In the genomic region with DNA sequence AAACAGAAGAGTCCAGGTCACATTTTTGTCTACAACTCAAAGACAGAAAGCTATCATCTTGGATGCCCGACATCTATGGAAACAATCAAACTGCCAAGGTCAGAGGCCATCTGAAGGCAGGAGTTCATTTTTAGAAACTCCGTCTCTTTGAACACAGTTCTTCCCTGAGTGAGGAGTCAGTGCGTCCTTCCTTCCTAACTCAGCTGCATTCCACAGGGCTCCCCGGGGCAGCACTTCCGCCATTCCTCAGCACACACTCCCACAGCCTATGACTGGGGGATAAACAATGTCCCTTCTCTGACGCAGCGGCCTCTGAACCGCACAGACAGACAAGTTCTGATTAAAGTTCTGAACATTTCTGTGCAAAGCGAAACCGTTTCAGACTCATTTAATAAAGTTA, we compare ENCODE assay signal across 9 mouse cellular contexts. TPM values are rescaled to one million over a fixed set of nuclear protein-coding genes. Genes with fewer than 3 reads are reported as not detected.
DNase-seq lines count a peak whose midpoint lies in the region; ATAC-seq lines count a peak whose summit lies in the region.
"Had no signal": no experiment of that assay in that cellular context is flagged by ENCODE, and none has a peak within 500 bp of the region (broad histone marks: within the 10 kb centered on the region; RNA-seq: fewer than 3 reads in every experiment).

No protein-coding gene starts in this region.

- WGBS in heart, embryonic 14.5 days: 5% methylated on average over 10 of the region's 10 CpGs
- 11% methylated on average over 10 of the region's 10 CpGs for WGBS in kidney, embryonic 16.5 days

- no peaks in the 10 kb centered on the region for H3K9me3 ChIP-seq in heart, embryonic 14.5 days (ENCODE audit: control insufficient read depth, low read length)
- H3K9me3 ChIP-seq in kidney, embryonic 16.5 days (ENCODE audit: low read length): no peaks in the 10 kb centered on the region

- DNase-seq in 3T3-L1 (ENCODE audit: low read depth, low spot score): peak; percentile 69
- peak; percentile 57 for DNase-seq in adrenal gland, postnatal 25 days
- peak; percentile 81 for DNase-seq in lung, postnatal 36 days
- no peak for DNase-seq in layer of hippocampus, adult 8-10 months (ENCODE audit: low spot score in 2 of 2)
- DNase-seq in right cerebral cortex, adult 2 months (ENCODE audit: low spot score in 2 of 2): no peak
- no peak for DNase-seq in layer of hippocampus, postnatal 14 days (ENCODE audit: low spot score in 2 of 2)

- peaks cover 91% of the 10 kb centered on the region for H3K36me3 ChIP-seq in heart, embryonic 14.5 days (ENCODE audit: control insufficient read depth, insufficient read depth, low read length)
- peaks cover 61% of the 10 kb centered on the region for H3K36me3 ChIP-seq in kidney, embryonic 16.5 days (ENCODE audit: insufficient read depth, low read length)

- H3K4me3 ChIP-seq in heart, embryonic 14.5 days (ENCODE audit: control insufficient read depth in 1 of 2, insufficient read depth in 1 of 2, low read depth in 1 of 2, low read length in 2 of 2): no peak overlapping the region
- H3K4me3 ChIP-seq in kidney, embryonic 16.5 days (ENCODE audit: low read length): no peak overlapping the region

- peak overlapping the region; percentile 68 to 81 for H3K27ac ChIP-seq in heart, embryonic 14.5 days (replicated peaks in 1 of 2; ENCODE audit: control insufficient read depth in 1 of 2, insufficient read depth in 1 of 2, low read depth in 2 of 2, low read length in 2 of 2)
- peak overlapping the region; percentile 78 for H3K27ac ChIP-seq in kidney, embryonic 16.5 days (ENCODE audit: low read length)
- H3K27ac ChIP-seq: macrophage had no signal

- peak overlapping the region; percentile 47; the same call in 1 of the 2 replicates for H3K9ac ChIP-seq in heart, embryonic 14.5 days (ENCODE audit: low read length)
- H3K9ac ChIP-seq in kidney, embryonic 16.5 days (replicated peaks; ENCODE audit: low read length): 0 out of 2 replicates have a peak overlapping the region, but pooled peaks have one; percentile 15

- H3K4me1 ChIP-seq in heart, embryonic 14.5 days (ENCODE audit: control insufficient read depth in 2 of 2, insufficient read depth in 2 of 2, low read length in 2 of 2): peaks cover 4 to 22% of the 10 kb centered on the region in 2 experiments
- H3K4me1 ChIP-seq in kidney, embryonic 16.5 days (ENCODE audit: insufficient read depth, low read length): peaks cover 24% of the 10 kb centered on the region

- ATAC-seq in heart, embryonic 14.5 days (ENCODE audit: insufficient number of reproducible peaks, insufficient read depth, low FRiP score, low read depth): peak; percentile 74
- ATAC-seq in kidney, embryonic 16.5 days (ENCODE audit: low FRiP score, low TSS enrichment): peak; percentile 94

- no peaks in the 10 kb centered on the region for H3K27me3 ChIP-seq in heart, embryonic 14.5 days (ENCODE audit: control insufficient read depth, insufficient read depth, low read length)
- H3K27me3 ChIP-seq in kidney, embryonic 16.5 days (ENCODE audit: insufficient read depth, low read length): no peaks in the 10 kb centered on the region

- H3K4me2 ChIP-seq in heart, embryonic 14.5 days (ENCODE audit: low read length): peak overlapping the region; percentile 19
- no peak overlapping the region for H3K4me2 ChIP-seq in kidney, embryonic 16.5 days (replicated peaks; ENCODE audit: low read depth, low read length)

RNA-seq across cellular contexts. Expression of a gene that starts 58.9 kb away (rescaled TPM):
- total RNA-seq in adrenal gland, postnatal 25 days (2021): 26.4 and 36.9 TPM in 2 replicates
- 22.6 and 23.9 TPM in 2 replicates for polyA plus RNA-seq in heart, embryonic 14.5 days (2014; fragmentation: Nextera tagmentation; extraction: Ambion mirVana)
- polyA plus RNA-seq in kidney, embryonic 16.5 days (2015; fragmentation: Nextera tagmentation; extraction: Ambion mirVana): 58.1 and 63.0 TPM in 2 replicates
- 10 to 100 TPM; 13.3 to 21.1 (median 17.1) TPM for total RNA-seq in layer of hippocampus, adult 8-10 months (2022)
- total RNA-seq in layer of hippocampus, postnatal 14 days (2021): 10 to 100 TPM; 11.3 to 14.4 TPM

Comparison
In these comparisons a context has a peak if more than half of its experiments do, and no peak if none do; other contexts are left out.
1. DNase-seq: peak in 3T3-L1 (single experiment), adrenal gland, postnatal 25 days (single experiment) and lung, postnatal 36 days (single experiment); none in layer of hippocampus, adult 8-10 months (0 of 2), right cerebral cortex, adult 2 months (0 of 2) and layer of hippocampus, postnatal 14 days (0 of 2).